Mouse (Mus musculus): Measurements from ENCODE around the gene Plekhg2. TPM values are rescaled to one million over a fixed set of nuclear protein-coding genes. Genes with fewer than 3 reads are reported as not detected.

Plekhg2 gene
- total RNA-seq, 2 experiments from 2014 or later = 6.2 to 9.7 TPM

Other genes starting within 250 kb of the Plekhg2 start
- under 1 TPM; 0.07 TPM for gene 9530053A07Rik, start 243.1 kb downstream of the Plekhg2 start, total RNA-seq (2021)
- 10 to 100 TPM; 50.3 to 54.8 TPM for gene Fbl, start 202.9 kb downstream of the Plekhg2 start, total RNA-seq (2021)
- gene Dyrk1b, start 193.1 kb downstream of the Plekhg2 start, total RNA-seq (2021) = 10 to 100 TPM; 46.7 to 54.8 TPM
- 10 to 100 TPM; 59.9 to 66.6 TPM for gene Eid2, start 104.7 kb downstream of the Plekhg2 start, total RNA-seq (2021)
- gene Eid2b, start 94.9 kb downstream of the Plekhg2 start, total RNA-seq (2021) = 10 to 100 TPM; 33.3 to 37.8 TPM
- gene Selenov, start 81.4 kb downstream of the Plekhg2 start, total RNA-seq (2021) = under 1 TPM; 0.43 to 0.44 TPM
- 1 to 10 TPM; 1.4 to 1.8 TPM for gene Dll3, start 70.4 kb downstream of the Plekhg2 start, total RNA-seq (2021)
- gene Timm50, start 60.5 kb downstream of the Plekhg2 start, total RNA-seq (2021) = 10 to 100 TPM; 44.1 to 46.3 TPM
- gene Supt5, start 33.9 kb downstream of the Plekhg2 start, total RNA-seq (2021) = 100 to 1,000 TPM; 120 to 122 TPM
- 100 to 1,000 TPM; 425 to 456 TPM for gene Rps16, start 21.9 kb downstream of the Plekhg2 start, total RNA-seq (2021)
- gene Zfp36, start 7.7 kb upstream of the Plekhg2 start, total RNA-seq (2021) = 1 to 10 TPM; 2.6 to 3.3 TPM
- 10 to 100 TPM; 17.9 to 21.3 TPM for gene Med29, start 20.1 kb upstream of the Plekhg2 start, total RNA-seq (2021)
- gene Paf1, start 20.4 kb upstream of the Plekhg2 start, total RNA-seq (2021) = 10 to 100 TPM; 59.0 to 72.1 TPM
- 1 to 10 TPM; 1.3 to 2.0 TPM for gene Gmfg, start 64.8 kb upstream of the Plekhg2 start, total RNA-seq (2021)
- gene Lrfn1, start 79.4 kb upstream of the Plekhg2 start, total RNA-seq (2021) = 10 to 100 TPM; 85.9 to 93.8 TPM
- gene Ifnl2, start 137.9 kb upstream of the Plekhg2 start, total RNA-seq (2021) = not detected
- not detected for gene Ifnl3, start 150.2 kb upstream of the Plekhg2 start, total RNA-seq (2021)
- gene Sycn, start 168.3 kb upstream of the Plekhg2 start, total RNA-seq (2021) = not detected
- under 1 TPM; 0.27 to 0.52 TPM for gene Nccrp1, start 174.7 kb upstream of the Plekhg2 start, total RNA-seq (2021)
- 10 to 100 TPM; 68.7 to 68.8 TPM for gene Samd4b, start 225.5 kb upstream of the Plekhg2 start, total RNA-seq (2021)
- 10 to 100 TPM in 1 of 2 experiments, 1 to 10 TPM in 1; 9.0 to 10.4 TPM for gene Pak4, start 225.6 kb upstream of the Plekhg2 start, total RNA-seq (2021)

All from left cerebral cortex, postnatal 36 days (tissue).